Mouse (Mus musculus) ovary, postnatal 36 days (tissue): Measurements from ENCODE around the gene Sympk.

ENCODE experiments used
- DNase-seq: peaks from one replicate; pipeline ENCODE4 v3.0.0; 2022; ENCODE audit warnings: low spot score, mixed read lengths

Gene Sympk

GRCm38 (mm10) chr7:19007026-19007977 lies 16.9 kb upstream of the Sympk start:
- DNase-seq: no peak

DNA sequence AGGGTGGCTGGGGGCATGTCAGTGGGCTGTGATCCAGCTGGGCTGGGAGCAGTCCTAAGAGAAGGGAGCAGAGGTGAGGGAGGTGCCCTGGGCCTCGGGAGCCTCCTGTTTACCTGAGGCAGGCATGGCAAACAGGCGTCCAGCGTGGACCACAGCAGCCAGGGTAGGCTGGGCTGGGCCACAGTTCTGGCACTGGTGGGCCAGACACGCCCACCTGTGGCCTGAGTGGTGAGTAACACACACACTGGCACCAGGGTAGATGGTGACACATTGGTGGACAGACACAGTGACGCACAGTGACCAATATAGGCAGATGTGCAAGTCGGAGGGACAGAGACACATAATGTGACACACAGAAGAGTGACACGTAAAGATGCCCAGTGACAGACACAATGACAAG lies 13.6 kb upstream of the Sympk start:
- DNase-seq: no peak

DNA sequence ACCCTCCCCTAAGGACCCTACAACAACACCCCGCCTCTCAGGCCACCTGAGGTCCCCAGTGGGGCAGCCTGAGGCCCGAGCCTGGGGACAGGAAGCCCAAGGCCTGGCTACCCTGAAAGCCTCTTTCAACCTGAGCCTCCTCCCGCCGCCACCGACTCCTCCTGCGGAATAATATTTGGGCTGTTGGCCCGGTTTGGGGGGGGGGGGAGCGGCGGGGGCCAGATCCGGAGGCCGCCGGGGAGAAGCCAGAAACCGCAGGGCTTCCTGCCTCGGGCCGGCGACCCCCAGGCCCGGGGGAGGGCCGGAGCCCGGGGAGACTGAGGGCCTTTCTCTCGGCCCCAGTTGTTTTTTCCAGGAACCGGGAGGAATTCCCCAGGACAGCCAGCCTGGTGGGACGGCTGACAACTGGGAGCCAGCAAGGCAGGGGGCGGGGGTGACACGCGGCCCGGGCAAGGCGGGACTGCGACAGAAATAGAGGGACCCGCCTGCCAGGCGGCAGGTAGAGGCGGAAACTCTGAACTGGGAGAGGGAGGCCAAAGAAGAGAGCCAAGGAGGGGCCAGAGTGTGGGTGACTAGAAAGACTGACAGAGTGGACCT lies 12.1 kb upstream of the Sympk start:
- DNase-seq: peak; percentile 52

DNA sequence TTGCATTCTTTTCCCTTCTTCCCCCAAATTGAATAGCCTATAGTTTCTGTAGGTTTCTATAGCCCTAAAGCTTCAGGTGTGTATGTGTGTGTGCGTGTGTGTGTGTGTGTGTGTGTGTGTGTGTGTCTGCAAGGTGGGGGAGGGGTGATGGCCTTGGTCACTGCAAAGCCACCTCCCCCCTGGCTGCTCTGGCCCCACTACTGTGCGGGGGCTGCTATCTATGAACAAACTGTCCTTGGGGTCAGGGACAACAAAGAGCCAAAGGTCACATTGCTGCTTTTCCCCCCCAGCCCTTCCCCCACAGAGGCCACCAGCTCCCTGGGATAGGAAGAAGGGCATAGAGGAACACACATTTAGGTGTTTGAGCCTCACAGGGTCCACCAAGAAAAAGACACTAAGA lies 11.3 kb upstream of the Sympk start:
- no peak for DNase-seq

DNA sequence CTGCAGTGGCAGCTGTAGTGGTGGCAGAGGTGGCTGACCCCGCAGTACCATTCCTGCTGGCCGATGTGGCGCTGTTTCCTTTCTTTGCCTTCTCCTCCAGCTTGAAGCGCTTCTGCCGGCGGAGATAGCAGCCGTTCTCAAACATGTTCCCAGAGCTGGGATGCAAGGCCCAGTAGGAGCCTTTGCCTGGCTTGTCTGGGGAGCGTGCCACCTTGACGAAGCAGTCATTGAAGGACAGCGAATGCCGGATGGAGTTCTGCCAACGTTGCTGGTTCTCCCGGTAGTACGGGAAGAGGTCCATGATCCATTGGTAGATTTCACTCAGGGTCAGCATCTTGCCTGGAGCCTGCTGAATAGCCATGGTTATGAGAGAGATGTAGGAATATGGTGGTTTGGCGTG lies 9.7 kb upstream of the Sympk start:
- DNase-seq: no peak

DNA sequence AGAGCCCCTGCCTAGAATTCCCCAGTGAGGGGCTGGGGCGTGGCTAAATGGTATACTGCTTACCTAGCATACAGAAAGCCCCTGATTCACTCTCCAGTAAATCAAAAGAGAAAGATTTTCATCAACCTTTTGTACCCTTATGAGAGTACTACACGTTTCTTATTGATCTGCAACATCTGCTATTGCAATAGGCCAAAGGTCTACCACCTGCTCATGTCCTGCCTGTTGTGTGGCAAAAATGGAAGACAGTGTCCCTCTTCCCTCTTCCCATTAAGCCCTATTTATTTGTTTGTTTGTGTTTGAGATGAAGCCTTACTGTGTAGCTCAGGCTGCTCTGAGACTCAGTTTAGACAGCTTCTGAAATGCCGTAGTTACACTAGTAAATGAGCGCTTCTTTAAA lies 8.1 kb upstream of the Sympk start:
- DNase-seq: no peak

DNA sequence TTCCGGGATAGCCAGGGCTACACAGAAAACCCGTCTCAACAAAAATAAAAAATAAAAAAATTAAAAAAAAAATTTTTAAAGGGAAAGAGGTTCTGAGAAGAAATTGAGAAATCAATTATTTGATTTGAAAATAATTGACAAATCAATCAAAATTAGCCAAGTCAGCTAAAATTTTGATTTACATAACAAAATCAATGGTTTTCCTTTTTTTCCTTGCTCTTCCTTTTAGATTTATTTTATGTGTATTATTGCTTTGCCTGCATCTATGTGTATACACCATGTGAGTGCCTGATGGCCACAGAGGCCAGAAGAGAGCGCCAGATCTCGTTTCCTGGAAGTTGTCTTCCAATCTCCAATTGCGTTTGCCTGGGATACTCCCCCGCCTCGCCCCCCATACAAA lies 6.3 kb upstream of the Sympk start:
- no peak for DNase-seq

DNA sequence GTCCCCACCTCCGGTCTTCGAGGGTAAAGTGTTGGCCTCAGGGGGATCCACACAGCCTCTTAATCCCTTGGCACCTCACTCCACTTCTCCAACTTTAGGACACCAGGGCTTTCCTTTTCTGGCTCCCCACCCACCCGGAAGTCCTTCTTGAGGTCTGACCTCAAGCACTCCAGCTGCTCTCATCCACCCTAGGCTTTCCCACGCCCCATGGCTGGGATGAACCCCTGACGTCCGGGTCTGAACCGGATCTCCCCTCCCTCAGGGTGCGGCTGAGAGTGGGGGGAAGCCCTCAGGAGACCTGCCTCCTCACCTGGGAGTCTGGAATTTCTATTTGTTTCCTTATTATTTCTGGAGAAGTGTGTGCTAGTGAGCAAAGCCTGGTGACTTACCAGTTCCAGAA lies 3.1 kb upstream of the Sympk start:
- DNase-seq: no peak

DNA sequence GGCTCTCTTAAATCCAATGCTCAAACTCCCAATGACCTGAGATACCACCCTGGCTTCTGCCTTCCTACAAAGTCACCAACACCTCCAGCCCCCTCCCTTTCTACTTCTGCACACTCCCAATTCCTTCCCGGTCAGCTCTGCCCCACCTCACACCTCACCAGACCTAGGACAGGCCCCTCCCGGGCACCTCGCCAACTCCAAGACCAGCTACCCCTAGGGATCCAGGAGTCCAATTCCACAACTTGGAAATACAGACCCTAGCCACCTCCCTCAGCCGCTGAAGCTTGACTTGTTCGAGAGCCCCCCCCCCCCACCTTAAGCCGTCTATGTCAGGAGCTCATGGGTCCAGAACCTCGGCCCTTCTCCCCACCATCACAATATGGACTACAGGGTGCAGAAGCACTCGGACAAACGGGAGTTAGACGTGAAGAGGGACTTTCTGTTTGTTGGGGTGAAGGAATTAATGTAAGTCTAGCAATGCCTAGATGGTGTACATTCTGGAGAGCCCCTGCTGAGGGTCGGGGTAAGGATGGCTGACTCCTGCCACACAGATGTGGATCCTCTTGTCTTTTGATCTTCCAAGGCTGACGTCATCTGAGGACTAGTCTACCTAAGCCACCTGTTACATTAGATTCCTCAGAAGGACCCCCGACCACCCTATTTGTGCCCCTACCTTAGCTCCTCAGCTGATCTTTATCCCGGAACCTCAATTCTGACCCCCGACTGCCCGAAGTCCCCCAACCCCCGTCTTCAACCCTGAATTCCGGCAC lies 1.8 kb upstream of the Sympk start:
- no peak for DNase-seq

GRCm38 (mm10) chr7:19023357-19023814 lies 791 bp upstream of the Sympk start, which contains the start of gene Foxa3:
Gene Foxa3 (minus strand): TSS chr7:19023538.
- DNase-seq: peak; percentile 67

- DNase-seq: peak; percentile 47
Observed at GRCm38 (mm10) chr7:19024581-19025255, 541 bp downstream of the Sympk start.

DNA sequence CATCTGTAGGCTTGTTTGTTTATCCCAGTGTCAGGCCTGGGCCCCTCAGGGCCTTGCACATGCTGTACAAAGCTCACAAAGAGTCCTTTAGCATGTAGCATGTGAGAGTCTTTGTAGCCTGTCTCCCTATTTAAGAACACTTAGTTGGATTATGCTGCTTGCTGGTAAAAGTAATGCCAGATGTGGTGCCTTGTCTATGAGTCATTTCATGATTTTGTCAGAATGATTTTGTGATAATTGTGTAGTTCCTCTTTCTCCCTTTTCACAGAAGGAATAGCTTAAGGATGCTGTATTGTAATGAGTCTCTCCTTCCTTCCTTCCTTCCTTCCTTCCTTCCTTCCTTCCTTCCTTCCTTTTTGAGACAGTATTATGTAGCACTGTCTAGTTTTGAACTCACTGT lies 3.9 kb downstream of the Sympk start:
- DNase-seq: no peak

DNA sequence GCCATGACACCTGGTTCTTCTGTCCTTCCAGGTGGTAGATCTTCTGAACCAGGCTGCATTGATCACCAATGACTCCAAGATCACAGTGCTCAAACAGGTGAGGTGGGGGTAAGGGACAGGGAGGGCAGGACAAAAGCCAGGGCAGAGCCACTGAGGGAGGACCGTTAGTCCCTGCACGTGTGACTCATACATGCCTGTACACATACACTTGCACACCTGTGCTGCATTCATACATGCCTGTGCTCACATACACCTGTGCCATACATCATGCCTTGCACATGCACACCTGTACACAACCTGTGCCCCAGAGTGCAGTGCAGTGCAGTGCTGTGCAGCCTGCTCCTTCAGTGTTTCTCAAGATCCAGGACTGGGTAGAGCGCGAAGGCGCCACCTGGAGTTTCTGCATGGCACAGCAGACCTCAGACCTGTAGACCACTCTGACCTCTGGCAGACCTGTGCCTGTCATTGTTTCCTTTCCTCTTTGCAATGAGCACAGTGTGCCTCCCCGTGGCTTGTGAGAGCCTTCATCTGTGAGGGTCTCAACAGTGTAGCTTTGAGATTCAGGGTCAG lies 5.0 kb downstream of the Sympk start:
- DNase-seq: peak; percentile 53

GRCm38 (mm10) chr7:19031641-19032040 lies 7.5 kb downstream of the Sympk start:
- DNase-seq: no peak

GRCm38 (mm10) chr7:19044616-19045015 lies 20.4 kb downstream of the Sympk start:
- DNase-seq: no peak

- peak; percentile 36 for DNase-seq
Observed at GRCm38 (mm10) chr7:19046286-19047069, 22.3 kb downstream of the Sympk start.

DNA sequence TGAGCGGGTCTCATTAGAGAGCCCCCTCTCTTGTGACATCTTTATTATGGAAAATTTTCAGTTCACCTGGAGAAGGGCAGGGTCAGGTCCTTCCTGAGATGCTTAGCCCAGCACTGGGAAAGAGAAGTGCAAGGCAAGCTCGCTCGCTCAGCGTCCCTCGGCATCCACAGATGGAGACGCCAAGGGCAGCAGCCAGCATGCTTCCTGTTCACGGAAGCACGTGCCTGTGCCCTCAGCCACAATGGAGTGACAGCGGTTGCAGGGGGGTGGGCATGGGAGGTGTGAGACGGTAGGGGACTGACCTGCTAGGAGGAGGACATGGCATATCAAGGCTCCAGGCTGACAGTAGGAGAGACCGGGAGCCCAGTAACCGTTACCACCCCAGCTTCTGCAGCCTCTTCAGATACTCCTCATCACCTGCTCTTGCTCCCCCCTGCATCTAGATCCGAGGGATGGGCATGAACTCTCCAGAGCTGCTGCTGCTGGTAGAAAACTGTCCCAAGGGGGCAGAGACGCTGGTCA lies 23.9 kb downstream of the Sympk start:
- DNase-seq: no peak

- no peak for DNase-seq
Observed at GRCm38 (mm10) chr7:19049252-19049651, 25.1 kb downstream of the Sympk start.

GRCm38 (mm10) chr7:19050172-19050571 lies 26.0 kb downstream of the Sympk start:
- no peak for DNase-seq

DNA sequence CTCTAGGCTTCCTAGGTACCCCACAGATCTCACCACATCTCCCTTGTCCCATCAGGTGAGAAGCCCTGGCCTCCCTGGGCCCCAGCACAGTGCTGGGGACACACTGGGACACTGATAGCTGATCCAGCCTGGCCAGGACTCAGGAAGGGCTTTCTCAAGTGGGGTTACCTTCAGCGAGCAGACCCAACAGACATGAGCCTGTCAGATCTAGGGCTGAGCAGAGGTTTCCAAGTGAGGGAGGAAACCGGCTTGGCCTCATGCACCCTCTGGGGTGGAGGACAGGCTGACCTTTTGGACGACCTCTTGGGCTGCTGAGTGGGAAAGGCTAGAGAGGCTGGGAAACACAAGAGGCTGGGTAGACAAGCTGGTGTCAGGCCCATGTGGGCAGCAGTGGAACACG lies 27.0 kb downstream of the Sympk start:
- no peak for DNase-seq
